Mouse (Mus musculus): Measurements from ENCODE around the gene Morc3.

Morc3 gene

GRCm38 (mm10) chr16:93831627-93832395 is at the start of gene Morc3:
TSS of gene Morc3 (plus strand) at chr16:93832121.
- peak; percentile 100 for DNase-seq (ENCODE audit: low spot score in 2 of 2)

GRCm38 (mm10) chr16:93784175-93784574 is 47.7 kb upstream of the Morc3 start:
- no peak for DNase-seq (ENCODE audit: low spot score in 2 of 2)

GRCm38 (mm10) chr16:93785805-93786204 is 46.1 kb upstream of the Morc3 start:
- DNase-seq (ENCODE audit: low spot score in 2 of 2): peak in 1 of 2 experiments; percentile 51

GRCm38 (mm10) chr16:93788388-93788787 is 43.5 kb upstream of the Morc3 start:
- DNase-seq (ENCODE audit: low spot score in 2 of 2): no peak

- peak; percentile 42 to 51 for DNase-seq (ENCODE audit: low spot score in 2 of 2)
Measured at GRCm38 (mm10) chr16:93788881-93789280, 43.0 kb upstream of the Morc3 start.

- no peak for DNase-seq (ENCODE audit: low spot score in 2 of 2)
Measured at GRCm38 (mm10) chr16:93789971-93790755, 41.8 kb upstream of the Morc3 start.

- DNase-seq (ENCODE audit: low spot score in 2 of 2): no peak
Measured at GRCm38 (mm10) chr16:93792981-93793630, 38.8 kb upstream of the Morc3 start.

GRCm38 (mm10) chr16:93794845-93795244 is 37.1 kb upstream of the Morc3 start:
- DNase-seq (ENCODE audit: low spot score in 2 of 2): no peak

GRCm38 (mm10) chr16:93795391-93795790 is 36.5 kb upstream of the Morc3 start:
- DNase-seq (ENCODE audit: low spot score in 2 of 2): no peak

- no peak for DNase-seq (ENCODE audit: low spot score in 2 of 2)
Measured at GRCm38 (mm10) chr16:93797021-93797840, 34.7 kb upstream of the Morc3 start.

GRCm38 (mm10) chr16:93797841-93798492 is 34.0 kb upstream of the Morc3 start:
- no peak for DNase-seq (ENCODE audit: low spot score in 2 of 2)

- no peak for DNase-seq (ENCODE audit: low spot score in 2 of 2)
Measured at GRCm38 (mm10) chr16:93798623-93799022, 33.3 kb upstream of the Morc3 start.

- no peak for DNase-seq (ENCODE audit: low spot score in 2 of 2)
Measured at GRCm38 (mm10) chr16:93799071-93799470, 32.9 kb upstream of the Morc3 start.

GRCm38 (mm10) chr16:93799936-93800335 is 32.0 kb upstream of the Morc3 start:
- no peak for DNase-seq (ENCODE audit: low spot score in 2 of 2)

- DNase-seq (ENCODE audit: low spot score in 2 of 2): no peak
Measured at GRCm38 (mm10) chr16:93807167-93807566, 24.8 kb upstream of the Morc3 start.

- no peak for DNase-seq (ENCODE audit: low spot score in 2 of 2)
Measured at GRCm38 (mm10) chr16:93807961-93808554, 23.9 kb upstream of the Morc3 start.

- peak; percentile 66 to 74 for DNase-seq (ENCODE audit: low spot score in 2 of 2)
Measured at GRCm38 (mm10) chr16:93815856-93816736, 15.8 kb upstream of the Morc3 start.

GRCm38 (mm10) chr16:93816861-93817260 is 15.1 kb upstream of the Morc3 start:
- no peak for DNase-seq (ENCODE audit: low spot score in 2 of 2)

GRCm38 (mm10) chr16:93817371-93817770 is 14.6 kb upstream of the Morc3 start:
- no peak for DNase-seq (ENCODE audit: low spot score in 2 of 2)
